Mouse (Mus musculus): ENCODE data around the gene Gpat3.

Gene Gpat3

DNA sequence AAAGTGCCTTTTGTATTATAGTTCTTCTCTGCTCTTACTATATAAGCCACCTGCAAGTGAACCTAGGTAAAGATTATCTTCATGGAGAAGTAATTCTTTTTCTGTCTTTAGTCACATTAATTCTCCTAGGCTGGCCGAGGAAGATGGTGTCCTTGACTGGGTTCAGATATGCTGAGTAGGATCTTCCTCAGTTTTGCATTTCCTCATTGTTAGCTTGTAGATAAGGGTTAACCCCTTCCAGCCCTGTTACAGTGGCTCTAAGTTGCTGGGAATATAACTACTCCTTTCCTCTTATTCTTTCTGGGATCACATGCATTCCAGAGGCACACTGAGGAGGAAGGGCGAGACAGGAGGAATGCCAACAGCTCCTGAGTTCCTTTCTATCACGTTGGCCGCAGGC, 15.6 kb downstream of the Gpat3 start:
- no peak for DNase-seq

DNA sequence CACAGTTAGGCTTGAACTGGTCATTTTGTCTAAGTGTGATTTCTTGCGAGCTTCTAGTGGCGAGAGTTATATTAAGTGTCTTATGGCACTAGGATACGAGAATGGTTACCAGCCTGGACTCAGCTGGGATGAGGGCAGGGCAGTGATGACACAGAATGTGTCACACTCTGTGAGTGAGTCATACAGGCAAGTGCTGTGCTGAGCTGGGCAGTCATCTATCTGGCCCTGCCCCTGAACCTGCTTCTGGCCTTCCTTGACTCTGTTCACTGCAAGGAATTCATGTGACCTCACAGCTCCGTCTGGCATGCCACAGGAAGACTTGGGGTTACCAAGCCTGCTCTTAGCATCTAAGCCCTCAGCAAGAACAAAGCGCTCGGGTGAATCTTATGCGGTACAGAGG, 16.3 kb downstream of the Gpat3 start:
- no peak for DNase-seq

DNA sequence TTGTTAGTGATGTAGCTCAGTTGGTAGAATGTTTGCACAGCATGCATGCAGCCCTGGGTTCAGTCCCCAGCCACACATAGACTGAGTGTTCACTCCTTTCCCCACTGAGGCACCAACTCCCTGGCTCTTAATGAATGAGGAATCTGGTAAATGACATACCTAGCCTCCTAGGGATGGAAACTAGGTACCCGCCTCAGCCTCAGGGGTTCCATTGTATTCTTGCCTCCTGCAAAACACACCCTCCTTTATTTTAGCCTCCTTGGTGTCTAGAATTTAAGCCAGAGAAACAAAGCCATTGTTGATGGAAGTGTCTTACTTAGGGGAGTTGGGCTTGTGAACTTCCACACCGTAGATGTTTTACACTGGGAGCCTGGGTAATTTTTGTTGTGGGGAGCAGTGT, 17.6 kb downstream of the Gpat3 start:
- DNase-seq, result no peak

DNA sequence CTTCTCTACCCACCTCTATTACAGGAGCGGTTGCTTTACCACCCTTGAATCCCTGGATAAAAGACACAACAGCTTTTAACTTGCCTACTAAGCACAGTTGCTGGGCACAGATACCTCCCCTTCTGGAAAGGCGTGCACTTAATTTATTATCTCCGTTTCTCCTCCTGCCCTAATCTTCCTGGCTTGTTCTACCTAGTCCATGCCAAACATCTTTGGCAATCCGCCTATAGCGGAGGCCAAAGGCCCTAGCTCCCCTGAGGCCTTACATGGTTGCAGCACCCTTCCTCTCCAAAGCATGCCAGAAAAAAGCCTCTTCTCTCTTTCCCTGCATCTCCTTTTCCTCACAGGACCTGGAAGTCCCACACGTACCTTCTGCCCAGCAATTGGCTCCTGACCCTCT, 18.9 kb downstream of the Gpat3 start:
- DNase-seq, result peak; percentile 32

DNA sequence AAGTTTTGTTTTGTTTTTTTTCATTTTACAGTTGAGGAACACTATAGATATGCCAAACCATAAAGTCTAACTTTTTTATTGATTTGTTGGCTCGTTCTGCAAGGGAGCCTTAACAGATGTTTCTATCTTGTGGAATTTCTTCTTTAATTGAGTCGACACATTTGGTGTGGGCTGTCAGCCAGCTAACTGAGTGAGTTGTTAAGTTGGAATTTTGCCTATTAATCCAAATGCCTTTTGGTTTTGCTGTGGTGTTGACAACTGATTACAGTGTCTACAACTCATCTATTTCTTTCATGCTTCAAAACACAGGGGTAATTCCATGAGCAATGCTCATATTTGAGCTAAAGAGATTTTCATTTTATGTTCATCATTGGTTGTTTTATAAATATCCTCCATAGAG, 20.7 kb downstream of the Gpat3 start:
- peak; percentile 42 for DNase-seq

DNA sequence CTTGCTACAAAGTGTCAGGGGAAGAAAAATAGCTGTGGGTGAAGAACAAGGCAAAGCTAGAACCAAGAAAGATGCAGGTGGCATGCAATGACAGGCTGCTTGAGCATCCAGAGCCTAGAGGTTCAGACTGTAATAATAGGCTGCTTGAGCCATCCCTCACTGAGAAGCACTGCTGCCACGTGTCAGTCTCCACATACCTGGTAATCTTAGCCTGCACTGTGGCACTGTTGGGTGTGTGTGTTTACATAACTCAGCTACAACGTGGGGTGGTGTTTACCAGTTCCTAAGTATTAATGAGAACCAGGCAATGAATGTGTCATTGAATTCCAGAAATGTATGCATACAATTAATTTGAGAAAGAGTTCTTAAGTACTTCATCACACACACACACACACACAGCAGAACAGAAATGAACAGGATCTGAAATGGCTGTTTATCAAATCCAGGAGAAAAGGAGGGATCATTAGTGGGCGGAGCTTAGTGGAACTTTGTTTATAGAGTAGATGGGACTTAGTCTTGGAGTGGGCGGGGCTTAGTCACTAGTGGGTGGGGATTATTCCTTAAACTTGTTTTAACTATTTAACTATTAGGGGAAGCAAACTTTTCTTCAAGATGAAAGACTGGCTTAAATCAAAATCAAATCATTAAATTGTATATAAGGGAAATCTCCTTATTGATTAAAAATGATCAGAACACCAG, 23.8 kb downstream of the Gpat3 start:
- DNase-seq, result no peak

DNA sequence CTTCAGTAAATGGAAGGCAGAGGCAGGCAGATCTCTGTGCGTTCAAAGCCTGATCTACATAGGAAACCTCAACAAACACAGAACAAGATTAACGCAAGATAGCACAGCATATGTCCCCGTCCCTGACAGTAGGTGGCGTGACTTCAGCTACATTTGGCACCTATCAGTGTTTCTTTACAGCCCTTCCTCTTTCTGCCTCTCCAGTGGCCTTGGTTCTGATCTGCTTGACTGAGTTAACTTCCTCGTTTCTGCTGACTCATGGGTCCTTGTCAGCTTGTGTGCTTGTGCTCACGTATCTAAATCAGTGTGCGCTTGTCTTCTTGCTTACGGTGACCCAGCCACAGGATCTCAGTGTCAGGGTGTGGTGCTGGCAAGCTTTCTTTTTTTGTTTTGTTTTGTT, 26.5 kb downstream of the Gpat3 start:
- DNase-seq, result no peak

DNA sequence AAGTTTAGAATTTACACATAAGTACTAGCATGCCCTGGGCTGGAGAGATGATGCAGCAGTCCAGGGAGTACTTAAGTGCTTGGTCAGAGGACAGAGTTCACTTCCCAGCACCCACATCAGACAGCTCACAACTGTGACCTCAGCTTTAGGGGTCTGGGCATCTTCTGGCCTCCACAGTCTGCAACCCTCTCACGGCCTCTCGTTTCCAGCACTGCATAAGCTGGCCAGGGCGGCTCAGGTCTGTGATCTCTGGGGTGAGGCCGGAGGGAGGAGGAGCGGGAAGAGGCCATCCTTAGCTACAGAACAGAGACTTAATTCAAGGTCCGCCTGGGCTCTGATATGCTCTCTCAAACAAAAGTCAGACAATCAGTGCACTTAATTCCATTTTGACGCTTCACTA, 29.2 kb downstream of the Gpat3 start:
- no peak for DNase-seq

DNA sequence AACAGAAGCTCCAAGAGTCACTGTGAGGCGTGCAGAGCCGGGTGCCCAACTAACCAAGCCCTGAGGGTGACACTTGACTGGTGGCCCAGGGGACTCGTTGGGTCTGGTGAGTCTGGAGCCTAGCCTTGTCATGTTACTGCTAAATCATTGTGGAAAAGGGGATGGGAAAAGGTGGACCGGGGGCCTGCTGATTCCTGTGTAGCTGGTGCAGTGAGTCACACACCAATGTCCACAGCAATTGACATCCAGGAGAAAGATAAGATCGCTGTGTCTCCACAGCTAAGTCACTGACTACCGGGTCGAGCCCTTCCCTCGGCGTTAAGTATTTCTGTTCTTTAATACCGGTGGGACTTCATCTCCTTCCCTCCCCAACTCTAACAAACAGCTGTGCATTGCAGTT, 29.7 kb downstream of the Gpat3 start:
- no peak for DNase-seq

DNA sequence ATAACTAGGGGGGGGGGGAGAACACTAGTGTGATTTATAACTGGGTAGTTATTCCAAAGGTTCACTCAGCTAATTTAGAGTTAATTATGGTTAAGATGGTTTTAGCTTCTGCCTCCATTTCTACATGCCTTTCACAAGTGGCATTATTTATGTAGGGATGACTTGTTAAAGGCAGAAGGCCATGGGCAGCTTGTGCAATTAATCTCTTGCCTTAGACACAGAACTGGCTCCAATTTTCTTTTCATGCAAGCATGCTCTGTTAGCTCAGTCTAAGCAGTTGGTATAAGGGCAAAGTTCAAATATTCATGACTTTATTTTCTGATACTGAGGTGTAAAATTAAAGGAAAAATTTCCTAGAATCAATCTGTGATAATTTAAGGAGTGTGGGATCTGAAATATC, 31.5 kb downstream of the Gpat3 start:
- no peak for DNase-seq

DNA sequence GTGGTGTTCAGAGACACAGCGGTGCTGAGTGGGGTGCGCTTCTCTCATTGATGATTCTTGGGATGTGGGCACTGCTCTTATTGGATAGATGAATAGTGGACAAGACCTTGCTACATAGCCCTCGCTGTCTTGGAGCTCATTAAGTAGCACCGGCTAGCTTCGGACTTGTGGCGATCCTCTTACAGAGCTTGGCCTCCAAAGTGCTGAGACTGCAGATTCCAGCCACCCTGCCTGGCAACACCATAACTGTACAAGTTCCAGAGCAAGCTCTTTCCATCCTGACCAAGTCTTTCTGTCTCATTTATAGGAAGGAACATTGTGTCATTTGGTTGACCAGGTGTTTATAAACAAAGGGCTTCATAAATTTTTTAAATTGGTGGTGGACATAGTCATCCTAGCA, 39.7 kb downstream of the Gpat3 start:
- no peak for DNase-seq

DNA sequence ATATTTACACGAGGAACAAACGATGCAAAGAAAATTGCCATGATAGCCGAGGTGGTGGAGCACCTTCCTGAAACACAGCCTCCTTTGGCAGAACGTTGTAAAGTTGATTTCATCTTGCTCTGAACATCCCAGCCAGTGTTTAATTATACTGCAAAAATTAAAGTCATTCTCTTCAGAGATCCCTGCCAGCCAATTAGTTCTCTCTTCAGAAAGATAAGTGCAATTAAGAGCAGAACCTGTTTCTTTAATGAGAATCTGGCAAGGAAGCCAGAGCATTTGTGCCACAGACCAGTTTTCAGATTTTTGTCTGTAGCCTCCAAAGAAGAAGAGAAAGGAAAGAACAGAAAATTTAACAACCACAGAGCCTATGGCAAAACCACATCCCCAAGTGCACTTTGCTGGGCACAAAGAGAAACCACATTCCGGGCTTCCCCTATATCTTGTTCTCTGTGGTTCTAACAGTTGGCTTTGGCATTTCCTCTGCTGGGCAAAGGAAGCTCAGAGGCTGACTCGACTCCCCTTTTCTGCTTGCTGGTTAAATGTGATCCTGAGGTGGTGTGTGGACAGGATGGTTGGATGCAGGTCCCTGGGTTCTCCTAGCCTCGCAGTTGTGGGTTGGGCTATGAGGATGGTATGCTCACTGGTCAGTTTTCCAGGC, 40.9 kb downstream of the Gpat3 start:
- no peak for DNase-seq

DNA sequence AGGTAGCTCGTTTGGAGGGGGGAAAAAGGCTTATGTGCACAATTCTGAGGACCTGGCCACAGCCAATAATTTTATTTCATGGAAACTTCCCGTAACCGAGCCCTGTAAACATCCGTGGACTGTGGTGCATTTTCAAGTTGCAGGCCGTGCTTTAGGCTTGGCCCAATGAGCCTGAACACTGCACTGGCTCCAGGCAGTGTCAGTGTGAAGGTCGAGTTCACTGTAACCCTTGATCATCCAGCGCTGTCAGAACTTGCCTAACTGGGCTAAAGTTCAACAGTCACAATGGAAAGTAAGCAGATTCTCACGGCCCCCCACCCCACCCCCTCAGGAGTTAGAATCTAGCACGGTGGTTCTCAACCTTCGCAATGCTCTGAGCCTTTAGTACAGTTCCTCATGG, 50.7 kb downstream of the Gpat3 start:
- DNase-seq, result peak; percentile 63

DNA sequence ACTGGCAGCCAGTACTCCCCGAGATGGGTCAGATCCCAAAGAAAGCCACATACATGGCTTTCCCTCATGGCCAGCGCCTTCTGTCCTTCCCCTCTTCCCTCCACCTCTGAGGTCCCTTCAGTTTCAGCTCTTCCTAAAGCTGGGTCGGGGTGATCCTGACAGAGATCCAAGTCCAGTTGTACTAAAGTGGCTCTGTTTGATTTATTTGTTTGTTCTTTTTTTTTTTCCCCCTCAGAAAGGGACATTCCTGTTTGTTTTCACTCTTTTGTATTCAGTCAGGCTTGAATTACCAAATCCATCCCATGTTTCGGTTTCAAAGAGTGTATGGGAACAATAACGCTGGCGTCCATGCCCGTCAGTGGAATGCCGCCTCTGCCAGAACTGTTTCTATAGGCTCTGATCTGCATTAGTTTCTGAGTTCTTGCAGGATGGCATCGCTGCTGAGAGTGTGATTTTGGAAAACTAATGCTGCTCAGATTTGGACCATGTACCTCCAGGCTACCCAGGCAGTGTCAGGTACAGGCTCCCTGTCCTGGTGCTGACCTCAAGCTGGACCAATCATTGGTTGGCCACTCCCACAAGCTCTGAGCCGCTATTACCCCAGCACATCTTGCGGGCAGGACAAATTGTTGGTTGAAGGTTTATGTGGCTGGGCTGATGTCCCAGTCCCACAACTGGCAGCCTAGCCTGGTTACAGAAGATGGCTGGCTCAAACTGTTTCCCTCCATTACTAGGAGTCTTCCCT, 54.4 kb downstream of the Gpat3 start:
- DNase-seq, result no peak

DNA sequence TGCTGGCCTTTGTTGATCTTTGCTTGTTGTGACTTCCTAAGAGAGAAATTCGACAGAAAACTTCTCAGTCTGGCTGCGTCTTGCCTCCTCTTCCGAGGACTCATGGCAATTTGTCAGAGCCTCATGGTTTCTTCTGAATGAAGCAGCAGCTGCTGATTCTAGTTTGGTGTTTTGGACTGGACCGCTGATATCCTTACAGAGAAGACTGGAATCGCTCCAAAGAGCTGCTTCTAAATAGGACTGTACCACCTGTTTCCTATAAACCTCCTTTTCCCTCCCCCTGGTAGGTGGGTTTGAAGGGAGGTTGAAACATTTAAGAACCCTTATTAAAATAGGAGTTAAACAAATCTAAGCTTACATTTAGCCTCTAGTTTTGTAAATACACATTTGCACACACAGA, 55.5 kb downstream of the Gpat3 start:
- DNase-seq, result no peak

DNA sequence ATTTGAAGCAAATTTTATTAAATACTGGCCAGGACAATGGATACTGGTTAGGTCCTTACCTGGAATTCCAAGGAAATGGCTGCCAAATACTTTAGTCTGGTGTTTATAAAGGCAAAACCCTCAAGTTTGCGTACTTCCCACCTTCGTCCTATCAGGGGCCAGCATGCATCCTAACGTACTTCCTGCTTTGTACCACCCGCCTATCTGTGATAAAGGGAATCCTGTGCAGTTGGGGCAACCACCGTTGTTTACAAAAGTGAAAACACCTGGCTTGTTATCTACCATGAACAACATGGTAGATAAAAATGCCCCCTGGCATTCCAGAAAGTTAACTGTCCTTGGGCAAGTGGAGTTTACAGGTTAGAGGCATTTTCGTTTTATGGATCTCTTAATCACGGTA, 63.0 kb downstream of the Gpat3 start:
- no peak for DNase-seq

DNA sequence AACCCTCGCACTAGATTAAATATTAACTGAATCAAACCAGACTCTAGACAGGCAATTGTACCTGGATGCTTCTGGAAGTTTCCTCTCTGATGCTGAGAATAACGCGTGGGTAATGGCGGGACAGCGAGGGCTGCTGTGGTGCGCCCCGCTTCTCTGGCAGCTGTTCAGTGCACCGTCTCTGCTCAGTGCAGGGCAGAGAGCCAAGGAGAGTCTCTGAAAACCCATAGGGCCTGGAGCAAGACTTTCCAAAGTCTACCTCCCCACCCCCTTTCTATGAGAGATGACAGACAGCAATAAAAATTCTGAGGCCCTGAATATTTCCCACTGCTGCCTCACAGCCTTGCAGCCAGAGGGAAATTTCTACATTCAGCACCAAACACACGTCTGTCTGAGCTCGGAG, 63.4 kb downstream of the Gpat3 start:
- DNase-seq, result peak; percentile 56

DNA sequence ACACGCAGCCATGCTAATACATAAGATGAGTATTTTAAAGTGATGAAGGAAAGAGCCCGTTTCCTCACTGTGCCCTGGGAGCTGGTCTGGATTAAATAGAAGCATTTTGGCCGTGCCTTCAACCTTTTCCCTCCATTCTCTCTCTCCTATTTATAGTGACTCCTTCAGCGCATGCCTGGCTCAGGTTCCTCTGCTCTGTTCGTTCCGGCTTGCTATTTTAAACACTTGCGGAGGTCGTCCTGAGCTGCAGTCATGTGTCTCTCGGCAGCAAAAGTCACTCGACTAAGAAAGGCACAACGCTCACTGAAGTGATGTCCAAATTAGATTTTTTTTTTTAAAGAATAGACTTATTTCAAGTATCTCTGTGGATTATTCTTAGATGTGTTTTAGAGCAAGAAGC, 64.2 kb downstream of the Gpat3 start:
- DNase-seq, result no peak

DNA sequence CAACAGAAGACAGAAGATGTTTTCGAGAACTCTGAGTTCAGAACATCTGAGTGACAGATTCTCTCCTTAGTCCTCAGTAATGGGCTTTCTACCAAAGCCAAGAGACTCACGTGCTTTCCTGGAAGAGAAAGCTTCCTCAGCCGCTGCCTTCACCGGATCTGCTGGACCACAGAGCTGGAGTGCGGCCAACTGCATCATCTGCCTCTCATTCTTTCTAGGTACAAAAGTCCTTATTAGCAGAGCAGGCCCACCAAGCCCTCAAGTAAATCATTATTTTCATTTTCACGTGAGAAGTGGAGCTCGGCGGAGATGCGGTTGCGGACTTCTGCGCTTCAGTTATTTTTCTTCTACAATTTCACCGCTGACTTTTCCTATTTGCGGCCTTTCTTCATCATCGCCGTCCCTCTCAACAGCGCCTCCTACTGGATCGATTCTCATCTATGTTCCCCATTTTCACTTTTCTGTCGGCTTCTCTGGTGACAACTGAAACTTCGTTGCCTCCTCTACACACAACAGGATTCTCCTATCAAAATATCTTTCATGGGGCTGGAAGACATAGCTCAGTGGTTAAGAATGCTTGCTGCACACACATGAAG, 66.1 kb downstream of the Gpat3 start:
- peak; percentile 90 for DNase-seq

DNA sequence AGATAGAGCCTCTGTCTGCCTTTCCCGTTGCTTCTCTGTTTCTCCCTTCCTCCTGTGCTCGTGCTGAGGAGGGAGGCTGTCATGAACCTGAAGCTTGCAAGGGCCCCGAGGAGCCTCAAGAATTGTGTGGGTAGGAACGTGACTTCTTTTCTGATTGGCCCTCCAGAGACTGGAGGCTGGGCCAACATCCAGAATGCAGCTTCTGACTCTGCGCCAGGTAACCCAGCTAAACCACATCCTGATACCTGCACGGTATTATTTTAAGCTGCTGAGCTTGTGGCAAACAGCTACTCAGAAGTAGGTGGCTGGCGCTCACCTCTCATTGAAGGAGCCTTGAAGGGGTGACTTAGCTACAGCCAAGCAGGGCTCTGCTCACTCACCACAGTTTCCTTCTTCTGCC, 66.9 kb downstream of the Gpat3 start:
- DNase-seq, result no peak

DNA sequence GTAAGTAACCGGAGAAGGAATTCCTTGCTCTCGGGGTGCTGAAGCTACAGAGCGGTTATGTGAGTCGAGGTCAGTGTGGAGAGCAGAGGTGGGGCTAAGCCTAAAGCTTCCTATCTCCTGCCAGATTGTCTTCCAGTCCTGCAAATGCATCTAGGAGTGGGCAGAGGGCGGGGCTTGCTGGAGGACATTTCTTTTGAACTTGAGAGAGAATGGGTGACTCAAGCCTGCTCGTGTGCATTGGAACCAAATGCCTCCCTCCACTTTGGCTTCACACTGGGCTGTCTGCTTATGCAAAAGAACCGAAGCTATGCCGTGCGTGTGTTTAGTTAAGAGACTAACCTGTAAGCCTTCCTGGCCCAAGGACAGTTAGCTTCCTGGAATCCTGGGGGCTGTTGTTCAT, 67.8 kb downstream of the Gpat3 start:
- DNase-seq, result no peak

DNA sequence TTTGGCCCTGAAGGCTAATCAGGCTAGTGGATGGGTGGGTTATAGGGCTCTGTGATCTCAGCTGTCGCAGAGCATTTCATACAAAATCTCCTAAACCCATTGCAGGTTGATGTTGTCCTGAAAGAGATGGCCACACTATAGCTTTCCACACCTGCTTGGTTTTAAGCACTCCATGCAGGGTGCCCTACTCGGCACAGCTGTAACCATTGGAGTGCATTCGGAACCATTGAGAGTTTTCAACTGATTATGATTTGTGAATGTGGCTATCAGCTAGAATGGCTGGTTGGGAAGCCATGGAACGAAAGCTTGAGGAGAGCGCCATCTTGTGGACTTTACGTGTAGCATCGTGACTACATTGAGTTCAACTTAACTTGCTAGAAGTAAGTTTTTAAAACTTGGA, 69.5 kb downstream of the Gpat3 start:
- DNase-seq, result peak; percentile 66

DNA sequence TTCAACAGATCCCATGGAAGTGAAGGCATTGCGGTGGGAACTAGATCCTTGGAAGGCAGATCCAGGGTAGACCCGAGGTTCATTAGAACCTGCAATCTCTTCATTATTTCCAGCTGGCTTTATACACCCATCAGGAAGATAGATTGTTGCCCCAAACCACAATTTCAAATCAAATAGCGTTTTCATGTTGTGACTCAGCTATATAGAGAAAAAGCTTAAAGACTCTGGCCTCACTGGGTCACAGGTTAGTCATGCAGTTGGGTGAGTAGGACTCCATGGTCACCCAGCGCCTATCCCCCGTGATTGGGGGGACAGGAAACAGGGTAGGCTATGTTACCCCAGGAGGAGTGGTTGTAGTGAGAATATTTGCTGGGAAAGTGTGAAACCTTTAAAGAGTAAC, 69.9 kb downstream of the Gpat3 start:
- DNase-seq, result no peak

DNA sequence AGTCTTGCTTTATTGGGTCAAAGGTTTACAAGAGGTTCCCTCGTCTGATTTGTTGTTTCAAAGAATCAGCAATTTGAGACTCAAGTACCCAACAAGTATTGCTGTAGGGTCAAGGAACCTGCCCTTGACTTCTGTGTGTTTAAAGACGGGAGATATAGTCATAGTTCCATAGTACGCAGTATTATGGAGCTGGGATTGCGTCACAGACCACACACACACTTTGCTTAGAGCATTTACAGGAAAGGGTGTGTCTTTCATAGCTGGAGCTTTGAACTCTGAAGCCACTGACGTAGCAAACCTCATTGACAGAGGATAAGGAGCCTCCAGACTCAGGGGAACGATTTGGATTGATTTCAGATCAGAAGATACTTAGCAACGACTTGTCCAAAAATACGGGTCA, 70.9 kb downstream of the Gpat3 start:
- DNase-seq, result no peak
